Mouse (Mus musculus): ENCODE measurements around the gene Marveld2. TPM values are rescaled to one million over a fixed set of nuclear protein-coding genes. Genes with fewer than 3 reads are reported as not detected.

The Marveld2 gene
- polyA plus RNA-seq, 1 experiment = 4.5 TPM

DNA sequence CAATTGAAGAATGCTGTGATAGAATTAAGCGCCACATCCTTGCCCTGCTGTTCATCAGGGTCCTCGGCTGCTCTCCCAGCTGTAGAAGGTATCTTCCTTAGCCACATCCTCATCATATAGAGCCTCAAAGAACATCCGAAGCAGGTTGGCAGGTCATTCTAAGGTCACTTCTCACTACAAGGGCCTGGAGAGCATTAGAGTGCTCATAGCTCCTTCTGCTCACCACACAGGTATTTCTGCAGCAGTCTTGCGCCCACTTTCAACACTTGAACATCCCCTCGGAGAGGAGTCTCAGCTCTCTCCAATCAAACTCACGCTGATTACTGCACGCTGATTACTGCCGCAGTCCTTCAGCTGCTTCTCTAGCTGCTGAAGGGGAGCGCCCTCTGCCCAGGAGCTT, 57.3 kb downstream of the Marveld2 start:
- DNase-seq (ENCODE audit: low read depth in 1 of 2, low spot score in 2 of 2) = no peak
- whole genome bisulfite sequencing = 93% methylated on average over 9 of the region's 9 CpGs

DNA sequence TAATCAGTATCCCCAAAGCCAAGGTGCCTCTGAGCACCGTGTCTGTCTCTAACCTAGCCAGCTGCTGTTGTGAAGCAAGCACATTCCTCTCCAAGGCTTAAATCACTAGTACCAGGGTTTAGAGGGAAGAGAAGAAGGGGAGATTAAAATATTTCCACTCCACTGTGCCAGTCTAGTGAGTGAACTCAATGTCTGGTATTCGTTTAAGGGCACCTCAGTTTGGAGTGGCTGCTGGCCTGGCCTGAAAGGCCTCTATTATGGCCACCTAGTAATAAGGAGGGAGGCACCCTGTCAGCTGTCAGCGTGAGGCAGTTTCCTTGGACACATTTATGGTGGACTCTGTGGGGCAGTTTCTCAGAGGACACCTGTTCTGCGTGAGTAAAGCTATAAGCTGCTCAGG, 59.8 kb downstream of the Marveld2 start:
- H3K4me3 ChIP-seq (ENCODE audit: extremely low read depth, insufficient read depth, insufficient read length) = no peak overlapping the region
- DNase-seq (ENCODE audit: low read depth in 1 of 2, low spot score in 2 of 2) = no peak
- no peak overlapping the region for H3K27ac ChIP-seq (ENCODE audit: insufficient read depth, low read length)
- H3K36me3 ChIP-seq (ENCODE audit: control insufficient read depth, insufficient read depth, low read length) = no peaks in the 10 kb centered on the region
- peaks cover 4% of the 10 kb centered on the region; the same call in 1 of the 2 replicates for H3K4me1 ChIP-seq (ENCODE audit: control insufficient read depth, insufficient read depth, insufficient read length)
- TF ChIP-seq POLR2A (IDR thresholded peaks at IDR 0.05; ENCODE audit: low read depth, low read length) (no peak), CTCF (IDR thresholded peaks at IDR 0.05; ENCODE audit: extremely low read depth, insufficient read depth, insufficient read length, insufficient replicate concordance) (no peak)
- WGBS = 83% methylated on average over 4 of the region's 4 CpGs
- peaks cover 11% of the 10 kb centered on the region for H3K27me3 ChIP-seq (ENCODE audit: control insufficient read depth, insufficient read depth, low read length)

More for the DNA sequence above, 57.3 kb downstream of the Marveld2 start:
- no peak overlapping the region for H3K27ac ChIP-seq (ENCODE audit: insufficient read depth, low read length)
- H3K36me3 ChIP-seq (ENCODE audit: control insufficient read depth, insufficient read depth, low read length) = no peaks in the 10 kb centered on the region
- H3K27me3 ChIP-seq (ENCODE audit: control insufficient read depth, insufficient read depth, low read length) = no peaks in the 10 kb centered on the region
- no peaks in the 10 kb centered on the region for H3K4me1 ChIP-seq (ENCODE audit: control insufficient read depth, insufficient read depth, insufficient read length)
- no peak for TF ChIP-seq CTCF (IDR thresholded peaks at IDR 0.05; ENCODE audit: extremely low read depth, insufficient read depth, insufficient read length, insufficient replicate concordance)
- TF ChIP-seq POLR2A (IDR thresholded peaks at IDR 0.05; ENCODE audit: low read depth, low read length) = no peak
- H3K4me3 ChIP-seq (ENCODE audit: extremely low read depth, insufficient read depth, insufficient read length) = no peak overlapping the region

- peaks cover 6% of the 10 kb centered on the region; the same call in 1 of the 2 replicates for H3K4me1 ChIP-seq (ENCODE audit: control insufficient read depth, insufficient read depth, insufficient read length)
- DNase-seq (ENCODE audit: low read depth in 1 of 2, low spot score in 2 of 2) = no peak
- TF ChIP-seq POLR2A (IDR thresholded peaks at IDR 0.05; ENCODE audit: low read depth, low read length) (no peak), CTCF (IDR thresholded peaks at IDR 0.05; ENCODE audit: extremely low read depth, insufficient read depth, insufficient read length, insufficient replicate concordance) (no peak)
- no peaks in the 10 kb centered on the region for H3K36me3 ChIP-seq (ENCODE audit: control insufficient read depth, insufficient read depth, low read length)
- no peak overlapping the region for H3K4me3 ChIP-seq (ENCODE audit: extremely low read depth, insufficient read depth, insufficient read length)
- H3K27me3 ChIP-seq (ENCODE audit: control insufficient read depth, insufficient read depth, low read length) = peaks cover 17% of the 10 kb centered on the region
- no peak overlapping the region for H3K27ac ChIP-seq (ENCODE audit: insufficient read depth, low read length)
- 7% methylated on average over 12 of the region's 12 CpGs for WGBS
Observed at GRCm38 (mm10) chr13:100553042-100553437, 63.7 kb downstream of the Marveld2 start.

DNA sequence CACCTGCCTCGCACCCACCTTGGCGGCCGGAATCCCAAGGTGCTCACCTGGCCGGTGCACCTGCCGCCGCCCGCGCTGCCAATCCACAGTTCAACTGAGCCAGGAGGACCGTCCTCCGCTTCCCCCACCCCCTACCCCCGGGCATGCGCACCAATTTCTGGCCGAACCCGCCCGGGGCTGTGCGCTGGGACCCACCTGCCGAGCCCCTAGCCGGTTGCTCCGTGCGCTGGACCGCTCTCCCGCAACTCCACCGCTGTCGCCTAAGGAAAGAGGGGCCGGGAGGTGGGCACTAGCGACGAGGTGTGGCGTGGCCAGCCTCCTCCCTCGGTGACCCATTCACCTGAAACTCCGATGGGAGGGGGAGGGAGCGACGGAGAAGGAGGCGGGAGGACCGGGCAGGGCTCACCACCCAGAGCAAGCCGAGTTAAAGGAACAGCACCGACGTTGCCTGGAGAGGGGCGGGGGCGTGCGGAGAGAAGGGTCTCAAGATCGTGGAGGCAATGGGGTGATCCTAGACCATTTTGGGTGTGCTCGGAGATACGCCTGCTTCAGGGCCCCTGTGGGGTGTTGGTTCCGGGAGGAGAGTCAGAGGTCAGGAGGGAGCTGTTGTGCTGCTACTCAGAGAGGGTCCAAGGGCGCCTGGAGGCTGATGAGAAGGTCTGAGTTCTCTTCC, 64.3 kb downstream of the Marveld2 start, which contains the start of gene Ocln:
Gene Ocln, minus strand, starts transcription at position 350 of the 673 bp plus-strand sequence.
- Histone ChIP-seq H3K4me3 (ENCODE audit: extremely low read depth, insufficient read depth, insufficient read length) (peak within 1 kb of the TSS; percentile 28; the same call in 1 of the 2 replicates), H3K27me3 (ENCODE audit: control insufficient read depth, insufficient read depth, low read length) (peaks cover 17% of the 10 kb centered on the region), H3K36me3 (ENCODE audit: control insufficient read depth, insufficient read depth, low read length) (no peaks in the 10 kb centered on the region), H3K27ac (ENCODE audit: insufficient read depth, low read length) (no peak within 1 kb of the TSS), H3K4me1 (ENCODE audit: control insufficient read depth, insufficient read depth, insufficient read length) (peaks cover 6% of the 10 kb centered on the region; the same call in 1 of the 2 replicates)
- TF ChIP-seq CTCF (IDR thresholded peaks at IDR 0.05; ENCODE audit: extremely low read depth, insufficient read depth, insufficient read length, insufficient replicate concordance) (no peak), POLR2A (IDR thresholded peaks at IDR 0.05; ENCODE audit: low read depth, low read length) (no peak)
- 2% methylated on average over 45 of the region's 45 CpGs for WGBS
- DNase-seq (ENCODE audit: low read depth in 1 of 2, low spot score in 2 of 2) = no peak

DNA sequence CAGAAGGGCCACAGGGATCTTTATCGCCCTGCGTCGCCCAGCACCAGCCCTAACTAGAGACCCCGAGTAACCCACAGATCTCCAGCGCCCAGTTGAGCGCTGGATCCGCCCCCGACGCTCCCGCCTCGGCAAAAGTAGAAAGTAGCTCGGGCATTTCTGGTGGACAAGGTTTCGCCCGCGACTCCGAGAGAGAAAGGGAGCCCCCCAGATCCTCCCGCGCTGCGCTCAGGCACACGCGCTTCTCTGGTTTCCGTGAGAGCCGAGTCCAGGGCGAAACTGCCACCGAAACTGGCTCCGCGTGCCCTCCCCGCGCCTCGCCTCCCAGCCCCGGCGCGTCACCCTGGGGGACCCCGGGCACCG, 64.8 kb downstream of the Marveld2 start:
- H3K27ac ChIP-seq (ENCODE audit: insufficient read depth, low read length) = no peak overlapping the region

GRCm38 (mm10) chr13:100551371-100552008, 65.3 kb downstream of the Marveld2 start:
- H3K4me1 ChIP-seq (ENCODE audit: control insufficient read depth, insufficient read depth, insufficient read length) = peaks cover 6% of the 10 kb centered on the region; the same call in 1 of the 2 replicates
- peak overlapping the region; percentile 28; the same call in 1 of the 2 replicates for H3K4me3 ChIP-seq (ENCODE audit: extremely low read depth, insufficient read depth, insufficient read length)
- WGBS = 3% methylated on average over 41 of the region's 41 CpGs
- DNase-seq (ENCODE audit: low read depth in 1 of 2, low spot score in 2 of 2) = no peak
- no peak overlapping the region for H3K27ac ChIP-seq (ENCODE audit: insufficient read depth, low read length)
- TF ChIP-seq POLR2A (IDR thresholded peaks at IDR 0.05; ENCODE audit: low read depth, low read length) = no peak
- no peak for TF ChIP-seq CTCF (IDR thresholded peaks at IDR 0.05; ENCODE audit: extremely low read depth, insufficient read depth, insufficient read length, insufficient replicate concordance)
- peaks cover 17% of the 10 kb centered on the region for H3K27me3 ChIP-seq (ENCODE audit: control insufficient read depth, insufficient read depth, low read length)
- no peaks in the 10 kb centered on the region for H3K36me3 ChIP-seq (ENCODE audit: control insufficient read depth, insufficient read depth, low read length)

More for the DNA sequence above, 64.8 kb downstream of the Marveld2 start:
- Histone ChIP-seq H3K4me1 (ENCODE audit: control insufficient read depth, insufficient read depth, insufficient read length) (peaks cover 6% of the 10 kb centered on the region; the same call in 1 of the 2 replicates), H3K36me3 (ENCODE audit: control insufficient read depth, insufficient read depth, low read length) (no peaks in the 10 kb centered on the region), H3K27me3 (ENCODE audit: control insufficient read depth, insufficient read depth, low read length) (peaks cover 17% of the 10 kb centered on the region), H3K4me3 (ENCODE audit: extremely low read depth, insufficient read depth, insufficient read length) (peak overlapping the region; percentile 28; the same call in 1 of the 2 replicates)
- TF ChIP-seq CTCF (IDR thresholded peaks at IDR 0.05; ENCODE audit: extremely low read depth, insufficient read depth, insufficient read length, insufficient replicate concordance) (no peak), POLR2A (IDR thresholded peaks at IDR 0.05; ENCODE audit: low read depth, low read length) (no peak)
- DNase-seq (ENCODE audit: low read depth in 1 of 2, low spot score in 2 of 2) = no peak
- WGBS = 2% methylated on average over 35 of the region's 35 CpGs
